Mouse (Mus musculus): ENCODE data around the gene Senp3. TPM values are rescaled to one million over a fixed set of nuclear protein-coding genes. Genes with fewer than 3 reads are reported as not detected.
A peak's percentile ranks its signal among the peaks of the same experiment; 100 is the strongest.

The Senp3 gene
- polyA plus RNA-seq, 1 experiment from 2014 or later: 59.2 TPM

GRCm38 (mm10) chr11:69689891-69690290, 8.0 kb upstream of the Senp3 start:
- Histone ChIP-seq H3K4me2 (no peak overlapping the region), H3K36me3 (no peaks in the 10 kb centered on the region), H3K4me3 (no peak overlapping the region), H3K27ac (replicated peaks) (no peak overlapping the region), H3K9ac (peak overlapping the region; percentile 25; the same call in 1 of the 2 replicates), H3K4me1 (peaks cover 31% of the 10 kb centered on the region), H3K9me3 (no peaks in the 10 kb centered on the region), H3K27me3 (replicated peaks) (no peaks in the 10 kb centered on the region)
- 83% methylated on average over 1 of the region's 1 CpGs for WGBS
- ATAC-seq (ENCODE audit: extremely low read depth, insufficient number of reproducible peaks, low FRiP score, low TSS enrichment): no peak

- peak overlapping the region; percentile 89; the same call in 1 of the 2 replicates for H3K27ac ChIP-seq (replicated peaks)
- 56% methylated on average over 5 of the region's 5 CpGs for WGBS
- no peaks in the 10 kb centered on the region for H3K36me3 ChIP-seq
- peaks cover 37% of the 10 kb centered on the region for H3K4me1 ChIP-seq
- no peak for ATAC-seq (ENCODE audit: extremely low read depth, insufficient number of reproducible peaks, low FRiP score, low TSS enrichment)
- H3K4me3 ChIP-seq: no peak overlapping the region
- no peaks in the 10 kb centered on the region for H3K27me3 ChIP-seq (replicated peaks)
- no peaks in the 10 kb centered on the region for H3K9me3 ChIP-seq
- H3K4me2 ChIP-seq: no peak overlapping the region
- peak overlapping the region; percentile 69; the same call in 1 of the 2 replicates for H3K9ac ChIP-seq
Observed at GRCm38 (mm10) chr11:69687061-69687460, 5.2 kb upstream of the Senp3 start.

GRCm38 (mm10) chr11:69686377-69686776, 4.5 kb upstream of the Senp3 start:
- no peaks in the 10 kb centered on the region for H3K36me3 ChIP-seq
- no peaks in the 10 kb centered on the region for H3K9me3 ChIP-seq
- H3K27ac ChIP-seq (replicated peaks): peak overlapping the region; percentile 89
- peak overlapping the region; percentile 69 for H3K9ac ChIP-seq
- no peak for ATAC-seq (ENCODE audit: extremely low read depth, insufficient number of reproducible peaks, low FRiP score, low TSS enrichment)
- H3K27me3 ChIP-seq (replicated peaks): no peaks in the 10 kb centered on the region
- 0 out of 2 replicates have a peak overlapping the region, but pooled peaks have one; percentile 3 for H3K4me2 ChIP-seq
- H3K4me1 ChIP-seq: peaks cover 38% of the 10 kb centered on the region
- H3K4me3 ChIP-seq: no peak overlapping the region
- 8% methylated on average over 4 of the region's 4 CpGs for WGBS

- no peak for ATAC-seq (ENCODE audit: extremely low read depth, insufficient number of reproducible peaks, low FRiP score, low TSS enrichment)
Observed at GRCm38 (mm10) chr11:69685526-69686148, 3.8 kb upstream of the Senp3 start, which contains the start of gene Tnfsf13. Tnfsf13 (minus strand) TSS chr11:69685784.

GRCm38 (mm10) chr11:69684936-69685335, 3.1 kb upstream of the Senp3 start:
- 79% methylated on average over 6 of the region's 6 CpGs for WGBS
- Histone ChIP-seq H3K4me3 (no peak overlapping the region), H3K27me3 (replicated peaks) (no peaks in the 10 kb centered on the region), H3K4me1 (peaks cover 52% of the 10 kb centered on the region), H3K9me3 (no peaks in the 10 kb centered on the region), H3K4me2 (no peak overlapping the region), H3K27ac (replicated peaks) (peak overlapping the region; percentile 89), H3K9ac (peak overlapping the region; percentile 59), H3K36me3 (peaks cover 6% of the 10 kb centered on the region)
- no peak for ATAC-seq (ENCODE audit: extremely low read depth, insufficient number of reproducible peaks, low FRiP score, low TSS enrichment)

More at GRCm38 (mm10) chr11:69685526-69686148, 3.8 kb upstream of the Senp3 start, which contains the start of gene Tnfsf13:
- Histone ChIP-seq H3K9me3 (no peaks in the 10 kb centered on the region), H3K9ac (peak within 1 kb of the TSS; percentile 69), H3K4me2 (peak within 1 kb of the TSS; percentile 43), H3K4me3 (0 out of 2 replicates have a peak within 1 kb of the TSS, but pooled peaks have one; percentile 4), H3K27me3 (replicated peaks) (no peaks in the 10 kb centered on the region), H3K27ac (replicated peaks) (peak within 1 kb of the TSS; percentile 89), H3K4me1 (peaks cover 45% of the 10 kb centered on the region), H3K36me3 (no peaks in the 10 kb centered on the region)
- 63% methylated on average over 10 of the region's 10 CpGs for WGBS

GRCm38 (mm10) chr11:69684128-69684745, 2.4 kb upstream of the Senp3 start:
- Histone ChIP-seq H3K4me3 (no peak overlapping the region), H3K9ac (0 out of 2 replicates have a peak overlapping the region, but pooled peaks have one; percentile 59), H3K27me3 (replicated peaks) (no peaks in the 10 kb centered on the region), H3K36me3 (peaks cover 13% of the 10 kb centered on the region), H3K27ac (replicated peaks) (no peak overlapping the region), H3K4me1 (peaks cover 57% of the 10 kb centered on the region), H3K4me2 (no peak overlapping the region), H3K9me3 (no peaks in the 10 kb centered on the region)
- no peak for ATAC-seq (ENCODE audit: extremely low read depth, insufficient number of reproducible peaks, low FRiP score, low TSS enrichment)
- WGBS: 72% methylated on average over 12 of the region's 12 CpGs

GRCm38 (mm10) chr11:69683576-69683975, 1.7 kb upstream of the Senp3 start:
- no peak overlapping the region for H3K4me2 ChIP-seq
- WGBS: 71% methylated on average over 7 of the region's 7 CpGs
- H3K27me3 ChIP-seq (replicated peaks): no peaks in the 10 kb centered on the region
- H3K9ac ChIP-seq: peak overlapping the region; percentile 69
- H3K27ac ChIP-seq (replicated peaks): peak overlapping the region; percentile 57; the same call in 1 of the 2 replicates
- H3K4me3 ChIP-seq: no peak overlapping the region
- H3K4me1 ChIP-seq: peaks cover 57% of the 10 kb centered on the region
- H3K36me3 ChIP-seq: peaks cover 19% of the 10 kb centered on the region
- ATAC-seq (ENCODE audit: extremely low read depth, insufficient number of reproducible peaks, low FRiP score, low TSS enrichment): no peak
- H3K9me3 ChIP-seq: no peaks in the 10 kb centered on the region

GRCm38 (mm10) chr11:69682840-69683533, 1.1 kb upstream of the Senp3 start:
- ATAC-seq (ENCODE audit: extremely low read depth, insufficient number of reproducible peaks, low FRiP score, low TSS enrichment): no peak

GRCm38 (mm10) chr11:69682209-69682839, 440 bp upstream of the Senp3 start:
- H3K4me2 ChIP-seq: peak overlapping the region; percentile 98
- no peak for ATAC-seq (ENCODE audit: extremely low read depth, insufficient number of reproducible peaks, low FRiP score, low TSS enrichment)
- WGBS: 23% methylated on average over 24 of the region's 24 CpGs
- H3K36me3 ChIP-seq: peaks cover 32% of the 10 kb centered on the region
- no peaks in the 10 kb centered on the region for H3K27me3 ChIP-seq (replicated peaks)
- peak overlapping the region; percentile 95 for H3K27ac ChIP-seq (replicated peaks)
- H3K4me3 ChIP-seq: peak overlapping the region; percentile 84
- peaks cover 57% of the 10 kb centered on the region for H3K4me1 ChIP-seq
- H3K9ac ChIP-seq: peak overlapping the region; percentile 87
- no peaks in the 10 kb centered on the region for H3K9me3 ChIP-seq

More at GRCm38 (mm10) chr11:69682840-69683533, 1.1 kb upstream of the Senp3 start:
- peak overlapping the region; percentile 98 for H3K4me2 ChIP-seq
- H3K27ac ChIP-seq (replicated peaks): peak overlapping the region; percentile 95
- peak overlapping the region; percentile 84 for H3K4me3 ChIP-seq
- WGBS: 19% methylated on average over 12 of the region's 12 CpGs
- H3K4me1 ChIP-seq: peaks cover 57% of the 10 kb centered on the region
- peak overlapping the region; percentile 87 for H3K9ac ChIP-seq
- H3K36me3 ChIP-seq: peaks cover 25% of the 10 kb centered on the region
- no peaks in the 10 kb centered on the region for H3K9me3 ChIP-seq
- no peaks in the 10 kb centered on the region for H3K27me3 ChIP-seq (replicated peaks)

- Histone ChIP-seq H3K27ac (replicated peaks) (no peak overlapping the region), H3K27me3 (replicated peaks) (no peaks in the 10 kb centered on the region), H3K36me3 (peaks cover 52% of the 10 kb centered on the region), H3K9me3 (no peaks in the 10 kb centered on the region), H3K4me1 (peaks cover 39% of the 10 kb centered on the region), H3K9ac (peak overlapping the region; percentile 92), H3K4me2 (peak overlapping the region; percentile 98), H3K4me3 (peak overlapping the region; percentile 84)
- WGBS: 89% methylated on average over 30 of the region's 30 CpGs
- ATAC-seq (ENCODE audit: extremely low read depth, insufficient number of reproducible peaks, low FRiP score, low TSS enrichment): no peak
Observed at GRCm38 (mm10) chr11:69680136-69680855, 1.6 kb downstream of the Senp3 start.
